Mouse (Mus musculus) spleen, adult 10 weeks (tissue): ENCODE measurements around the gene Gldn. TPM values are rescaled to one million over a fixed set of nuclear protein-coding genes. Genes with fewer than 3 reads are reported as not detected.

Source experiments
- polyA plus RNA-seq: library from polyadenylated mRNA; stranded (reverse); fragments of 350-450 nt; fragmentation: Illumina TruSeq; extraction: RNeasy Lipid Tissue Mini Kit (QIAGEN cat#74804); gene quantifications from one replicate; pipeline ENCODE4 v1.2.3, GENCODE M21; 2015; ENCODE audit warnings: low replicate concordance; ENCODE audit not compliant: insufficient read depth

Gene Gldn
- 0.15 TPM for polyA plus RNA-seq

DNA sequence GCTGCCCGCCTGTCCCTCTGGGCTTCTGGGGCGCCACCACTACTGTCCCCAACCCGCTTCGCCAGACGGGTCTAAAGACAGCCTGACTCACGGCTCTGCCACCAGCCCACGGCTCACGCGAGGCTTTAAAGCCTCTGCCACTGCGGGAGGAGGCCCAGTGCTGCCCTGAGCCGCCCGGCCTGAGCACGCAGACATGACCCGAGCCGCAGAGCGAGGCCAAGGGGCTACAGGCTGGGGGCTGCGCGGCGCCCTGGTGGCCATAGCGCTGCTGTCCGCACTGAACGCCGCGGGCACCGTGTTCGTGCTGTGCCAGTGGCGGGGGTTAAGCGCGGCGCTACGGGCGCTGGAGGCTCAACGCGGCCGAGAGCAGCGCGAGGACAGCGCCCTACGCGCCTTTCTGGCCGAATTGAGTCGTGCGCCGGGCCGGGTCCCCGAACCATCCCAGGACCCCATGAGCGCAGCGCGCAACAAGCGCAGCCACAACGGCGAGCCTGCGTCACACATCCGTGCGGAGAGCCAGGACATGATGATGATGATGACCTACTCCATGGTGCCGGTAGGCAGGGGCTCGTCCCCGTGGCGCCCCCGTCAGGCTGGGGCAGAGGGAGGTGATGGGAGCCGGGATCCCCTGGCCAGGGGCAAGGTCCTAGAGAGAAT is at the start of gene Gldn:
Gene Gldn (plus strand): TSS at position 156 of the 657 bp plus-strand sequence.

DNA sequence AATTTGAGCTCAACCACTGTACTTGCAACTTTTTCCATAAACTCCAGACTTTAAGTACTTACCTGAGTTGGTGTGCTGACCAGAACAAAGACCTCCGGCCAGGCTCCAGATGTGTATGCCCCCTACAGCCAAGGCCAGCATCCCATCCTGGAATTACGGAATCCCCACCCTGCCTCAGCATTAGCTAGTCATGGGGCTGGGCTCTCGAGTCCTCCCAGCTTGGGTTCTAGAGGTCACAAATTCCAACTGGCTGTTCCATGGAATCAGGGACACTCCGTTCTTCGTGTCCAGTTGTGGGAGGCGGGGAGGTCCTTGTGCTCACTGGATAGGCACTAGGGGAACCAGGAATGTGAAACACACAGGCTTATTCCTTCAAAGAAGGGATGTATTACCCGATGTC is 18.3 kb upstream of the Gldn start, which contains the start of gene Cyp19a1:
Gene Cyp19a1 (minus strand): TSS at position 101 of the 400 bp plus-strand sequence.

Other genes starting within 250 kb of the Gldn start
- gene Tnfaip8l3, start 218.1 kb upstream of the Gldn start, polyA plus RNA-seq, result 0.06 TPM
- gene Cyp19a1, start 18.4 kb upstream of the Gldn start, polyA plus RNA-seq, result not detected
- 13.3 TPM for gene Dmxl2, start 215.1 kb downstream of the Gldn start, polyA plus RNA-seq